Comparison of ENCODE assay signal across 15 mouse cellular contexts in the genomic region with DNA sequence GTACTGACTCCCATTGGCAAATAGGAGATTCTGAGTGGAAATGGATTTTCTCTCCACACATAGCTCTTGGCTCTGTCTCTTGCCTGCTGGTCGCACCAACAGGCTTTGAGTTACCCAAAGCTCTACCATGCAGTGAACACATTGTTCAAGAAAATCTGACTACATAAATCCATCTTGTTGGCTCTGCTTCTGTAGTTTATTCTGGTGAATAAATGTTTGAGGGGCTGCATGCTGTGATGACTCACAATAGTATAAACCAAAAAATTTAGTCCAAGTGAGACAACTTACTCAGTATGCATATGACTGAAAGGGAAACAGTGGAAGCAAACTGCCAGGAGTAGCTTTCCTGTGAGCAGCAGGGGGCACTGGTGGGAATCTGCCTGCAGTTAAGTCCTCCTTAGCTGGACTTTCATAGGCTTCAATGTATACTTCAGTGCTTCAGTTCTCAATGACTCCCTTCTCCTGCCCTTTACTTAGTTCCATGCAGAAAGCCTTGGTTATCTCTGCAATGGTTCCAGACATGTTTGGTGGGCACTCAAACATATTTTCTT.
DNase-seq lines count a peak whose midpoint lies in the region; ATAC-seq and TF ChIP-seq lines count a peak whose summit lies in the region.
"Had no signal": no experiment of that assay in that cellular context is flagged by ENCODE, and none has a peak within 500 bp of the region (broad histone marks: within the 10 kb centered on the region; RNA-seq: fewer than 3 reads in every experiment).

No protein-coding gene starts in this region.

- 70% methylated on average over 1 of the region's 1 CpGs for WGBS in heart, adult 2 months
- WGBS in liver, postnatal 0 days (ENCODE audit: insufficient replicate concordance), result 61% methylated on average over 1 of the region's 1 CpGs

- no peaks in the 10 kb centered on the region for H3K79me2 ChIP-seq in heart, adult 2 months (replicated peaks; ENCODE audit: control insufficient read depth, insufficient read depth, low read length)

- H3K27ac ChIP-seq in heart, adult 2 months, result no peak overlapping the region
- H3K27ac ChIP-seq in liver, postnatal 0 days (ENCODE audit: low read depth), result no peak overlapping the region
- H3K27ac ChIP-seq: heart, embryonic 10.5 days; hindbrain, embryonic 10.5 days; limb, embryonic 15.5 days had no signal

- H3K4me2 ChIP-seq in liver, postnatal 0 days (ENCODE audit: low read depth, low read length), result no peak overlapping the region
- H3K4me2 ChIP-seq: limb, embryonic 15.5 days had no signal

- H3K9ac ChIP-seq in heart, adult 2 months (ENCODE audit: low read depth, low read length), result no peak overlapping the region
- no peak overlapping the region for H3K9ac ChIP-seq in liver, postnatal 0 days (replicated peaks)
- H3K9ac ChIP-seq: limb, embryonic 15.5 days had no signal

- H3K36me3 ChIP-seq in heart, adult 2 months (ENCODE audit: control insufficient read depth, insufficient read depth, low read length), result no peaks in the 10 kb centered on the region
- no peaks in the 10 kb centered on the region for H3K36me3 ChIP-seq in liver, postnatal 0 days (replicated peaks; ENCODE audit: insufficient read depth, low read length)
- H3K36me3 ChIP-seq: heart, embryonic 10.5 days; hindbrain, embryonic 10.5 days; limb, embryonic 15.5 days had no signal

- no peak for ATAC-seq in liver, postnatal 0 days

- TF ChIP-seq POLR2A in heart, adult 2 months (IDR thresholded peaks at IDR 0.05; ENCODE audit: insufficient read depth, low read depth, low read length), result no peak

- H3K27me3 ChIP-seq in heart, adult 2 months (ENCODE audit: control insufficient read depth, insufficient read depth, low read length), result no peaks in the 10 kb centered on the region
- no peaks in the 10 kb centered on the region for H3K27me3 ChIP-seq in liver, postnatal 0 days (ENCODE audit: insufficient read depth, low read length)
- H3K27me3 ChIP-seq: limb, embryonic 15.5 days had no signal

- DNase-seq in heart, adult 2 months, result no peak
- no peak for DNase-seq in heart, postnatal 14 days
- DNase-seq in right cerebral cortex, postnatal 4 days, result peak; percentile 11
- no peak for DNase-seq in right cerebral cortex, postnatal 25 days
- peak; percentile 33 for DNase-seq in cerebellum, adult 9-10 months
- DNase-seq in liver, postnatal 0 days, result no peak
- no peak for DNase-seq in thymus, postnatal 36 days
- no peak for DNase-seq in left cerebral cortex, postnatal 10 days (ENCODE audit: extremely low spot score in 1 of 2, low spot score in 2 of 2)
- DNase-seq: adrenal gland, postnatal 36 days; kidney, adult 11 months; lung, postnatal 36 days; midbrain, embryonic 14.5 days had no signal

- H3K4me1 ChIP-seq in heart, adult 2 months (ENCODE audit: control insufficient read depth, insufficient read depth, low read length), result no peaks in the 10 kb centered on the region
- no peaks in the 10 kb centered on the region for H3K4me1 ChIP-seq in liver, postnatal 0 days (ENCODE audit: insufficient read depth)
- H3K4me1 ChIP-seq: heart, embryonic 10.5 days; hindbrain, embryonic 10.5 days; limb, embryonic 15.5 days had no signal

- peak; percentile 26 for TF ChIP-seq CTCF in heart, adult 2 months (IDR thresholded peaks at IDR 0.05)
- no peak for TF ChIP-seq CTCF in liver, postnatal 0 days (IDR thresholded peaks at IDR 0.05; ENCODE audit: low read depth)

- intact Hi-C loops in heart, adult 2 months (cut with DNase I), result no loop called here
- intact Hi-C loops in heart, postnatal 14 days (cut with DNase I), result no loop called here
- intact Hi-C loops in left cerebral cortex, postnatal 10 days (cut with DNase I), result no loop called here

- H3K4me3 ChIP-seq in heart, adult 2 months, result no peak overlapping the region
- H3K4me3 ChIP-seq in liver, postnatal 0 days (ENCODE audit: low read depth, low read length), result no peak overlapping the region
- H3K4me3 ChIP-seq: heart, embryonic 10.5 days; hindbrain, embryonic 10.5 days; limb, embryonic 15.5 days had no signal

- H3K9me3 ChIP-seq in liver, postnatal 0 days (ENCODE audit: low read length), result no peaks in the 10 kb centered on the region
- H3K9me3 ChIP-seq: heart, embryonic 10.5 days; hindbrain, embryonic 10.5 days; limb, embryonic 15.5 days had no signal

- TF ChIP-seq EP300 in heart, adult 2 months (IDR thresholded peaks at IDR 0.05; ENCODE audit: insufficient read depth, low read depth, low read length), result no peak
- TF ChIP-seq EP300 in liver, postnatal 0 days (IDR thresholded peaks at IDR 0.05; ENCODE audit: low read depth), result no peak

Comparison
In these comparisons a context has a peak if more than half of its experiments do, and no peak if none do; other contexts are left out.
1. DNase-seq: peak in right cerebral cortex, postnatal 4 days (single experiment) and cerebellum, adult 9-10 months (single experiment); none in heart, adult 2 months (0 of 2), heart, postnatal 14 days (0 of 2), right cerebral cortex, postnatal 25 days (single experiment), liver, postnatal 0 days (single experiment), thymus, postnatal 36 days (0 of 2) and left cerebral cortex, postnatal 10 days (0 of 2).